Mouse (Mus musculus): ENCODE results near the gene Pi4k2a. TPM values are rescaled to one million over a fixed set of nuclear protein-coding genes. Genes with fewer than 3 reads are reported as not detected.

Pi4k2a gene
- polyA plus RNA-seq, 1 experiment from 2014 or later: 32.0 TPM

- peaks cover 5% of the 10 kb centered on the region; the same call in 1 of the 2 replicates for H3K27me3 ChIP-seq (replicated peaks; ENCODE audit: control insufficient read depth, insufficient read depth, low read length)
- H3K4me2 ChIP-seq (ENCODE audit: low read length): peak overlapping the region; percentile 67
- peak overlapping the region; percentile 52 for H3K9ac ChIP-seq (ENCODE audit: low read length)
- DNase-seq (ENCODE audit: low spot score) (peak; percentile 92), ATAC-seq (replicated peaks; ENCODE audit: low FRiP score, low TSS enrichment, low read depth) (peak; percentile 92)
- H3K4me3 ChIP-seq (ENCODE audit: low read depth, low read length): peak overlapping the region; percentile 63
- peaks cover 8% of the 10 kb centered on the region for H3K4me1 ChIP-seq (replicated peaks; ENCODE audit: control insufficient read depth, insufficient read depth, low read length)
- H3K36me3 ChIP-seq (ENCODE audit: control insufficient read depth, insufficient read depth, low read length): no peaks in the 10 kb centered on the region
- whole genome bisulfite sequencing: 2% methylated on average over 52 of the region's 56 CpGs
- no peaks in the 10 kb centered on the region for H3K9me3 ChIP-seq (ENCODE audit: control insufficient read depth, low read length)
- H3K27ac ChIP-seq (ENCODE audit: low read depth): no peak overlapping the region
These were observed 80.0 kb downstream of the Pi4k2a start for GRCm38 (mm10) chr19:42170025-42170969.

Other genes with a start within 250 kb of the Pi4k2a start
- gene Frat2, start 242.3 kb upstream of the Pi4k2a start, polyA plus RNA-seq (2014; fragmentation: Nextera tagmentation; extraction: Ambion mirVana): 6.4 and 6.5 TPM in 2 replicates
- gene Rrp12, start 194.3 kb upstream of the Pi4k2a start, polyA plus RNA-seq (2014; fragmentation: Nextera tagmentation; extraction: Ambion mirVana): 16.2 and 16.3 TPM in 2 replicates
- gene Pgam1, start 178.5 kb upstream of the Pi4k2a start, polyA plus RNA-seq (2014; fragmentation: Nextera tagmentation; extraction: Ambion mirVana): 819 and 835 TPM in 2 replicates
- gene Exosc1, start 157.0 kb upstream of the Pi4k2a start, polyA plus RNA-seq (2014; fragmentation: Nextera tagmentation; extraction: Ambion mirVana): 84.7 and 88.0 TPM in 2 replicates
- gene Zdhhc16, start 157.0 kb upstream of the Pi4k2a start, polyA plus RNA-seq (2014; fragmentation: Nextera tagmentation; extraction: Ambion mirVana): 69.2 and 76.6 TPM in 2 replicates
- gene Mms19, start 109.3 kb upstream of the Pi4k2a start, polyA plus RNA-seq (2014; fragmentation: Nextera tagmentation; extraction: Ambion mirVana): 36.3 and 41.0 TPM in 2 replicates
- gene Ubtd1, start 108.7 kb upstream of the Pi4k2a start, polyA plus RNA-seq (2014; fragmentation: Nextera tagmentation; extraction: Ambion mirVana): 9.1 and 9.9 TPM in 2 replicates
- gene Ankrd2, start 54.5 kb upstream of the Pi4k2a start, polyA plus RNA-seq (2014; fragmentation: Nextera tagmentation; extraction: Ambion mirVana): 0.27 and 0.32 TPM in 2 replicates
- 1.4 and 1.7 TPM in 2 replicates for gene Hoga1, start 44.9 kb upstream of the Pi4k2a start, polyA plus RNA-seq (2014; fragmentation: Nextera tagmentation; extraction: Ambion mirVana)
- gene 4933411K16Rik, start 38.2 kb upstream of the Pi4k2a start, polyA plus RNA-seq (2014; fragmentation: Nextera tagmentation; extraction: Ambion mirVana): 0.13 TPM in 1 of 2 replicates, not detected in the other
- 24.2 and 26.7 TPM in 2 replicates for gene Morn4, start 4.1 kb upstream of the Pi4k2a start, polyA plus RNA-seq (2014; fragmentation: Nextera tagmentation; extraction: Ambion mirVana)
- 33.6 and 35.2 TPM in 2 replicates for gene Avpi1, start 38.6 kb downstream of the Pi4k2a start, polyA plus RNA-seq (2014; fragmentation: Nextera tagmentation; extraction: Ambion mirVana)
- gene Marveld1, start 56.9 kb downstream of the Pi4k2a start, polyA plus RNA-seq (2014; fragmentation: Nextera tagmentation; extraction: Ambion mirVana): 10.1 and 10.3 TPM in 2 replicates
- gene Zfyve27, start 73.5 kb downstream of the Pi4k2a start, polyA plus RNA-seq (2014; fragmentation: Nextera tagmentation; extraction: Ambion mirVana): 17.5 TPM in 2 replicates
- 16.2 and 46.3 TPM in 2 replicates for gene Sfrp5, start 111.8 kb downstream of the Pi4k2a start, polyA plus RNA-seq (2014; fragmentation: Nextera tagmentation; extraction: Ambion mirVana)
- gene Golga7b, start 157.1 kb downstream of the Pi4k2a start, polyA plus RNA-seq (2014; fragmentation: Nextera tagmentation; extraction: Ambion mirVana): 1.2 TPM in 2 replicates

Measured in intestine, embryonic 14.5 days (tissue).